Comparison of ENCODE assay signal across 8 mouse cellular contexts in the genomic region with DNA sequence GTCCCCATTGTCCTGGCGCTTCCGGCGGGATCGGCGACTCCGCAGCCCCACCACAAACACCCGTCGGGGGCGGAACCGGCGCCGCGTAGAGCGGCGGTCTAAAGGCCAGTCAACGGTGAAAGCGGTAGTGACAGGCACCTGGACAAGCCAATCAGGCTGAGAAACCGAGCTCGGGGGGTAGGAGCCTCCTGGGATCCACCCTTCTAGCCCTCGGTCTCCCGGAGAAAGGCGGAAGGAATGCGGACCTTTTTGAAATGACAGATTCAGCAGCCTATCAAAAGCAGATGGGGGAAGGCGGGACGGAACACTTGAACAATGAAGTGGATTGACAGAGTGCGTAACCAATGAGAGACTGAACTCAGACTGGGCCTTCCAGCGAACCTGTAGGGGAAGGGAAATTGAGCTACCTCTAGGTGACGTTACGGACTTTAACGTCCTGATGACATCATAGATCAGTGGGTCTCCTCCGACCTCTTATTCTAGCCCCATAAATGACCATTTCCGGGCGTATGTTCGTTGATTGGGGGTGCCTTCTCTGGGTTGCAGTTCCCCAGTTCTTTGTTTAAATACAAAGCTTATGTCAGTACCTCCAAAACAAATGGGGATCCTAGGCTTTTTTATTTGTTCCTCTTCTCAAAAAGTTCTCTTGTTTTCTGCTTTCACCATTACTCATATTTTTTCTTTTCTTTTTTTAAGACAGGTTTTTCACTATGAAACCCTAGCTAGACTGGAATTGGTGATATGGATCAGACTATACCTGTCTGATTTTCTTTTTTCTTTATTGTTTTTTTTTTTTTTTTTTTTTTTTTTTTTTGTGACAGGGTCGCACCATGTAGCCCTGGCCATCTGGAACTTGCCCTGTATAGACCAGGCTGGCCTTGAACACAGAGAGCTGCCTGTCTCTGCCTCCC. TPM values are rescaled to one million over a fixed set of nuclear protein-coding genes. Genes with fewer than 3 reads are reported as not detected.
A peak's percentile ranks its signal among the peaks of the same experiment; 100 is the strongest.
DNase-seq lines count a peak whose midpoint lies in the region; ATAC-seq and TF ChIP-seq lines count a peak whose summit lies in the region.

A gene (minus strand): TSS at position 276 of the 911 bp plus-strand sequence.

- 3% methylated on average over 35 of the region's 35 CpGs for WGBS in embryonic facial prominence, embryonic 14.5 days
- 2% methylated on average over 35 of the region's 35 CpGs for WGBS in heart, adult 2 months
- WGBS in limb, embryonic 13.5 days, result 3% methylated on average over 35 of the region's 35 CpGs
- 3% methylated on average over 35 of the region's 35 CpGs for WGBS in midbrain, embryonic 16.5 days

- TF ChIP-seq CTCF in heart, adult 2 months (IDR thresholded peaks at IDR 0.05), result peak; percentile 47

- H3K27me3 ChIP-seq in embryonic facial prominence, embryonic 14.5 days (replicated peaks; ENCODE audit: control insufficient read depth, insufficient read depth, low read length), result no peaks in the 10 kb centered on the region
- no peaks in the 10 kb centered on the region for H3K27me3 ChIP-seq in heart, adult 2 months (ENCODE audit: control insufficient read depth, insufficient read depth, low read length)
- no peaks in the 10 kb centered on the region for H3K27me3 ChIP-seq in limb, embryonic 13.5 days
- no peaks in the 10 kb centered on the region for H3K27me3 ChIP-seq in midbrain, embryonic 16.5 days (ENCODE audit: control insufficient read depth, insufficient read depth, low read depth, low read length)

- peaks cover 8% of the 10 kb centered on the region; the same call in 1 of the 2 replicates for H3K36me3 ChIP-seq in embryonic facial prominence, embryonic 14.5 days (ENCODE audit: control insufficient read depth, insufficient read depth, low read length)
- H3K36me3 ChIP-seq in heart, adult 2 months (ENCODE audit: control insufficient read depth, insufficient read depth, low read length), result peaks cover 17% of the 10 kb centered on the region
- H3K36me3 ChIP-seq in limb, embryonic 13.5 days, result peaks cover 10% of the 10 kb centered on the region
- no peaks in the 10 kb centered on the region for H3K36me3 ChIP-seq in midbrain, embryonic 16.5 days (ENCODE audit: control insufficient read depth, insufficient read depth, low read length)

- H3K27ac ChIP-seq in embryonic facial prominence, embryonic 14.5 days (replicated peaks; ENCODE audit: low read depth, low read length), result peak within 1 kb of the TSS; percentile 98
- H3K27ac ChIP-seq in heart, adult 2 months, result peak within 1 kb of the TSS; percentile 100
- H3K27ac ChIP-seq in limb, embryonic 13.5 days, result peak within 1 kb of the TSS; percentile 99
- H3K27ac ChIP-seq in midbrain, embryonic 16.5 days (ENCODE audit: low read length), result peak within 1 kb of the TSS; percentile 98

- peaks cover 24% of the 10 kb centered on the region for H3K4me1 ChIP-seq in embryonic facial prominence, embryonic 14.5 days (ENCODE audit: control insufficient read depth, insufficient read depth, low read length)
- peaks cover 27% of the 10 kb centered on the region for H3K4me1 ChIP-seq in heart, adult 2 months (ENCODE audit: control insufficient read depth, insufficient read depth, low read length)
- H3K4me1 ChIP-seq in limb, embryonic 13.5 days, result peaks cover 42% of the 10 kb centered on the region
- peaks cover 36% of the 10 kb centered on the region for H3K4me1 ChIP-seq in midbrain, embryonic 16.5 days (ENCODE audit: control insufficient read depth, insufficient read depth, low read length)

- H3K9ac ChIP-seq in embryonic facial prominence, embryonic 14.5 days (ENCODE audit: low read depth, low read length), result peak within 1 kb of the TSS; percentile 92
- H3K9ac ChIP-seq in heart, adult 2 months (ENCODE audit: low read depth, low read length), result peak within 1 kb of the TSS; percentile 95
- peak within 1 kb of the TSS; percentile 97 for H3K9ac ChIP-seq in limb, embryonic 13.5 days
- peak within 1 kb of the TSS; percentile 93 for H3K9ac ChIP-seq in midbrain, embryonic 16.5 days (ENCODE audit: low read depth, low read length)

- peak within 1 kb of the TSS; percentile 57 for H3K4me3 ChIP-seq in embryonic facial prominence, embryonic 14.5 days (ENCODE audit: low read depth, low read length)
- peak within 1 kb of the TSS; percentile 100 for H3K4me3 ChIP-seq in heart, adult 2 months
- peak within 1 kb of the TSS; percentile 75 for H3K4me3 ChIP-seq in limb, embryonic 13.5 days
- H3K4me3 ChIP-seq in midbrain, embryonic 16.5 days (ENCODE audit: low read depth, low read length), result peak within 1 kb of the TSS; percentile 82

- TF ChIP-seq POLR2A in heart, adult 2 months (IDR thresholded peaks at IDR 0.05; ENCODE audit: insufficient read depth, low read depth, low read length), result 0 out of 2 replicates have a peak, but pooled peaks have one; percentile 58

- intact Hi-C loops in heart, adult 2 months (cut with DNase I), result no loop called here

- TF ChIP-seq EP300 in heart, adult 2 months (IDR thresholded peaks at IDR 0.05; ENCODE audit: insufficient read depth, low read depth, low read length), result 0 out of 2 replicates have a peak, but pooled peaks have one; percentile 32

- DNase-seq in 3T3-L1 (ENCODE audit: low read depth, low spot score), result peak; percentile 100
- peak; percentile 92 to 98 for DNase-seq in adrenal gland, postnatal 4 days (ENCODE audit: low spot score in 2 of 2)
- DNase-seq in embryonic facial prominence, embryonic 14.5 days (ENCODE audit: low spot score), result peak; percentile 100
- DNase-seq in heart, adult 2 months, result peak; percentile 99 to 100
- peak; percentile 100 for DNase-seq in kidney, adult 8-10 months
- DNase-seq in spleen, postnatal 10 days (ENCODE audit: low spot score in 2 of 2), result peak; percentile 99

- no peaks in the 10 kb centered on the region; the same call in 1 of the 2 replicates for H3K79me2 ChIP-seq in heart, adult 2 months (replicated peaks; ENCODE audit: control insufficient read depth, insufficient read depth, low read length)

- peak; percentile 99 for ATAC-seq in embryonic facial prominence, embryonic 14.5 days (ENCODE audit: low read depth)
- ATAC-seq in limb, embryonic 13.5 days (ENCODE audit: low FRiP score, low read depth), result peak; percentile 99
- ATAC-seq in midbrain, embryonic 16.5 days, result peak; percentile 99

- H3K9me3 ChIP-seq in embryonic facial prominence, embryonic 14.5 days (ENCODE audit: control insufficient read depth, low read length), result no peaks in the 10 kb centered on the region
- H3K9me3 ChIP-seq in limb, embryonic 13.5 days, result no peaks in the 10 kb centered on the region; the same call in 1 of the 2 replicates
- no peaks in the 10 kb centered on the region for H3K9me3 ChIP-seq in midbrain, embryonic 16.5 days (replicated peaks; ENCODE audit: control insufficient read depth, low read length, poor library complexity, severe bottlenecking)

- H3K4me2 ChIP-seq in embryonic facial prominence, embryonic 14.5 days (ENCODE audit: low read depth, low read length), result peak within 1 kb of the TSS; percentile 67
- H3K4me2 ChIP-seq in limb, embryonic 13.5 days (replicated peaks), result peak within 1 kb of the TSS; percentile 78
- peak within 1 kb of the TSS; percentile 80 for H3K4me2 ChIP-seq in midbrain, embryonic 16.5 days (ENCODE audit: low read length)

RNA-seq across cellular contexts. Expression of the gene that starts here (rescaled TPM):
- total RNA-seq in adrenal gland, postnatal 4 days (2021), result 100 to 1,000 TPM; 305 to 306 TPM
- 156 and 181 TPM in 2 replicates for polyA plus RNA-seq in embryonic facial prominence, embryonic 14.5 days (2014; fragmentation: Nextera tagmentation; extraction: Ambion mirVana)
- 100 to 1,000 TPM; 238 to 272 TPM for total RNA-seq in heart, adult 2 months (2021)
- 388 and 477 TPM in 2 replicates for polyA plus RNA-seq in heart, adult 2 months (2012; rRNA removed)
- polyA plus RNA-seq in limb, embryonic 13.5 days (2015; fragmentation: Nextera tagmentation; extraction: Ambion mirVana), result 325 and 332 TPM in 2 replicates
- 503 and 519 TPM in 2 replicates for polyA plus RNA-seq in midbrain, embryonic 16.5 days (2015; fragmentation: Nextera tagmentation; extraction: Ambion mirVana)

Comparison
In these comparisons a context has a peak if more than half of its experiments do, and no peak if none do; other contexts are left out.
1. Peak in every context shown above with its lines: DNase-seq, ATAC-seq, H3K4me3 ChIP-seq and H3K27ac ChIP-seq.